Mouse (Mus musculus): ENCODE data around the gene Olfr1052. TPM values are rescaled to one million over a fixed set of nuclear protein-coding genes. Genes with fewer than 3 reads are reported as not detected.
"Not testable (repeated sequence)": the region's sequence is repeated elsewhere in the genome, so short reads cannot be mapped to it uniquely, and the experiment has no call there.

Olfr1052 gene
- not detected for total RNA-seq (2022)

GRCm38 (mm10) chr2:86292155-86292554 is at the start of gene Olfr1052:
Olfr1052 (plus strand) TSS chr2:86292455.
- DNase-seq (ENCODE audit: low spot score): no peak

GRCm38 (mm10) chr2:86258228-86258627 is 34.0 kb upstream of the Olfr1052 start, which contains the start of gene Olfr1049:
Olfr1049 (minus strand) TSS chr2:86258328.
- DNase-seq (ENCODE audit: low spot score): not testable (repeated sequence)

- DNase-seq (ENCODE audit: low spot score): not testable (repeated sequence)
These were observed 13.3 kb upstream of the Olfr1052 start, which contains the start of gene Olfr1051 for GRCm38 (mm10) chr2:86278988-86279387. Olfr1051 (minus strand) TSS chr2:86279088.

- no peak for DNase-seq (ENCODE audit: low spot score)
These were observed 22.9 kb downstream of the Olfr1052 start, which contains the start of gene Olfr1053 for GRCm38 (mm10) chr2:86315184-86315583. Olfr1053 (minus strand) TSS chr2:86315284.

- DNase-seq (ENCODE audit: low spot score): no peak
These were observed 43.1 kb downstream of the Olfr1052 start, which contains the start of gene Olfr1054 for GRCm38 (mm10) chr2:86335333-86335732. Olfr1054 (minus strand) TSS chr2:86335433.

Other genes with a start within 250 kb of the Olfr1052 start
- under 1 TPM; 0.19 to 0.28 (median 0.24) TPM for gene Olfr1034, start 246.6 kb upstream of the Olfr1052 start, total RNA-seq (2022)
- not detected for gene Olfr1036, start 218.5 kb upstream of the Olfr1052 start, total RNA-seq (2022)
- not detected for gene Olfr1037, start 205.1 kb upstream of the Olfr1052 start, total RNA-seq (2022)
- not detected for gene Olfr1039, start 156.5 kb upstream of the Olfr1052 start, total RNA-seq (2022)
- not detected for gene Olfr1040, start 145.7 kb upstream of the Olfr1052 start, total RNA-seq (2022)
- not detected for gene Olfr1042, start 130.6 kb upstream of the Olfr1052 start, total RNA-seq (2022)
- gene Olfr1043, start 124.9 kb upstream of the Olfr1052 start, total RNA-seq (2022): not detected
- not detected for gene Olfr1044, start 114.6 kb upstream of the Olfr1052 start, total RNA-seq (2022)
- gene Olfr52, start 106.8 kb upstream of the Olfr1052 start, total RNA-seq (2022): not detected
- not detected for gene Olfr1045, start 89.4 kb upstream of the Olfr1052 start, total RNA-seq (2022)
- not detected for gene Olfr1046, start 73.1 kb upstream of the Olfr1052 start, total RNA-seq (2022)
- gene Olfr1047, start 61.1 kb upstream of the Olfr1052 start, total RNA-seq (2022): not detected
- not detected for gene Olfr1048, start 52.2 kb upstream of the Olfr1052 start, total RNA-seq (2022)
- gene Olfr1049, start 34.1 kb upstream of the Olfr1052 start, total RNA-seq (2022): not detected
- gene Olfr1051, start 13.4 kb upstream of the Olfr1052 start, total RNA-seq (2022): not detected
- not detected for gene Olfr1053, start 22.8 kb downstream of the Olfr1052 start, total RNA-seq (2022)
- gene Olfr1054, start 43.0 kb downstream of the Olfr1052 start, total RNA-seq (2022): not detected
- gene Olfr1055, start 57.8 kb downstream of the Olfr1052 start, total RNA-seq (2022): not detected
- not detected for gene Olfr1056, start 70.0 kb downstream of the Olfr1052 start, total RNA-seq (2022)
- not detected for gene Olfr1057, start 85.9 kb downstream of the Olfr1052 start, total RNA-seq (2022)
- not detected for gene Olfr1058, start 96.1 kb downstream of the Olfr1052 start, total RNA-seq (2022)
- not detected for gene Olfr1061, start 121.6 kb downstream of the Olfr1052 start, total RNA-seq (2022)
- not detected for gene Olfr1062, start 134.3 kb downstream of the Olfr1052 start, total RNA-seq (2022)
- gene Olfr1065, start 158.1 kb downstream of the Olfr1052 start, total RNA-seq (2022): not detected
- gene Olfr1066, start 163.8 kb downstream of the Olfr1052 start, total RNA-seq (2022): not detected
- not detected for gene Olfr228, start 194.9 kb downstream of the Olfr1052 start, total RNA-seq (2022)
- gene Olfr1076, start 216.0 kb downstream of the Olfr1052 start, total RNA-seq (2022): not detected